Mouse (Mus musculus) C2C12 (cell line): ENCODE measurements around the gene Hrc.
A peak's percentile ranks its signal among the peaks of the same experiment; 100 is the strongest.

Experiments
- CEBPB ChIP-seq: IDR thresholded peaks from one replicate; pipeline ENCODE4 v1.6.1; 2011; ENCODE audit warnings: low read depth, mild to moderate bottlenecking, control low read depth, moderate library complexity
- CTCF ChIP-seq: IDR thresholded peaks from one replicate; pipeline ENCODE4 v1.5.1; 2011; ENCODE audit not compliant: control insufficient read depth, insufficient read depth, insufficient read length
- FOSL1 ChIP-seq: IDR thresholded peaks from one replicate; pipeline ENCODE4 v1.8.0; 2011; ENCODE audit warnings: mild to moderate bottlenecking, low read length; ENCODE audit not compliant: poor library complexity, insufficient read depth, severe bottlenecking
- MAX ChIP-seq: IDR thresholded peaks from one replicate; pipeline ENCODE4 v1.6.1; 2011; ENCODE audit warnings: mild to moderate bottlenecking, control low read depth
- MYOD1 ChIP-seq: IDR thresholded peaks from one replicate; pipeline ENCODE4 v1.6.1; 2011; ENCODE audit warnings: low read depth; ENCODE audit not compliant: control insufficient read depth, insufficient read length
- MYOG ChIP-seq: IDR thresholded peaks from one replicate; pipeline ENCODE4 v1.6.1; 2011; ENCODE audit not compliant: control insufficient read depth, insufficient read length; ENCODE audit errors: extremely low read depth
- USF1 ChIP-seq: IDR thresholded peaks from one replicate; pipeline ENCODE4 v1.6.1; 2011; ENCODE audit warnings: low read depth, mild to moderate bottlenecking, control low read depth, moderate library complexity

DNA sequence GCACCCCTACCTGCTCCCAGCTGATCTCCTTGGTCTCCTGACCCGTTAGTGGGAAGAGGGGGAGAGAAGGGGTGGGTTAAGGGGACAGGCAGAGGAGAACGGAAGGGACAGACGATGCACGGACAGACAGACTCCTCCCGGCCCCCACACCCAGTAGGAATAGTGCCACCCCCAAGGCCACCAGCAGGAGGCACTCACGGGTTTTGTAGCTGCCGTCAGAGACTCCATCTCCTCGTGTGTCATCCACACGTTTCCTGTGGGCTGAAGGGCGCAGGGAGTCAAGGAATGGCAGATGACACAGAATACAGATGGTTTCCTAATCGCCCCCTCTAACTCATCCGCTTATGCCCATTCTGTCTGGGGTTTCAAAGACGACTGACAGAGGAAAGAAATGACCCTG, 8.5 kb downstream of the Hrc start:
- TF ChIP-seq CTCF, result peak; percentile 24
- TF ChIP-seq MAX, result no peak
- no peak for TF ChIP-seq MYOG
- TF ChIP-seq CEBPB, result no peak
- no peak for TF ChIP-seq USF1
- no peak for TF ChIP-seq FOSL1
- TF ChIP-seq MYOD1, result no peak
